In the genomic region with DNA sequence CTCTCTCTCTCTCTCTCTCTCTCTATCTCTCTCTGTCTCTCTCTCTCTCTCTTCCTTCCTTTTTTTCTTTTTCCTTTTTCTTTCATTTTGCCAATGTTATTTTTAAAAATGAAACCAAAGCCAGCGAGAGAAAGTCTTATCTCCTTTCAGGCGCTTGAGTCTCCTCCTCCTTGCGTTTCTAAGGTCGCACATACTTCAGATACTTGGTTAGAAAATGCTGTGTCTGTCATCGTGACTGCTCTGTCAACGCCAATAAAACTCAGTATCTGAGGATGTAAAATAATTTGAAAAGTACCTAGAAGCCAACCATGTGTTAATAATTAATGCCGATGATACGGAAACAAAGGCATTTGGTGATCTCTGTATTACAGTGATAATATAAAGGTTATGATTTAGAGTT, we compare ENCODE assay signal across 13 mouse cellular contexts. TPM values are rescaled to one million over a fixed set of nuclear protein-coding genes. Genes with fewer than 3 reads are reported as not detected.
DNase-seq lines count a peak whose midpoint lies in the region; ATAC-seq and TF ChIP-seq lines count a peak whose summit lies in the region.
"Had no signal": no experiment of that assay in that cellular context is flagged by ENCODE, and none has a peak within 500 bp of the region (broad histone marks: within the 10 kb centered on the region; RNA-seq: fewer than 3 reads in every experiment).

No protein-coding gene starts in this region.

- no peaks in the 10 kb centered on the region for H3K9me3 ChIP-seq in heart, embryonic 15.5 days (replicated peaks)
- H3K9me3 ChIP-seq in lung, embryonic 14.5 days (ENCODE audit: low read depth, low read length): no peaks in the 10 kb centered on the region
- no peaks in the 10 kb centered on the region for H3K9me3 ChIP-seq in intestine, embryonic 15.5 days
- no peaks in the 10 kb centered on the region for H3K9me3 ChIP-seq in liver, embryonic 16.5 days (replicated peaks; ENCODE audit: control insufficient read depth, low read length)
- H3K9me3 ChIP-seq: limb, embryonic 15.5 days; midbrain, embryonic 15.5 days had no signal

- peak overlapping the region; percentile 52 for H3K4me2 ChIP-seq in heart, embryonic 15.5 days
- H3K4me2 ChIP-seq in lung, embryonic 14.5 days: peak overlapping the region; percentile 38
- peak overlapping the region; percentile 46; the same call in 1 of the 2 replicates for H3K4me2 ChIP-seq in intestine, embryonic 15.5 days (replicated peaks)
- peak overlapping the region; percentile 25 for H3K4me2 ChIP-seq in liver, embryonic 16.5 days (ENCODE audit: low read depth, low read length)
- H3K4me2 ChIP-seq: limb, embryonic 15.5 days; midbrain, embryonic 15.5 days had no signal

- intact Hi-C loops in left cerebral cortex, postnatal 4 days (cut with DNase I): no loop called here

- peaks cover 30% of the 10 kb centered on the region for H3K27me3 ChIP-seq in heart, embryonic 15.5 days
- H3K27me3 ChIP-seq in lung, embryonic 14.5 days (ENCODE audit: insufficient read depth, low read length): no peaks in the 10 kb centered on the region
- H3K27me3 ChIP-seq in intestine, embryonic 15.5 days (replicated peaks): no peaks in the 10 kb centered on the region
- H3K27me3 ChIP-seq in liver, embryonic 16.5 days (ENCODE audit: control insufficient read depth, insufficient read depth, low read depth, low read length): no peaks in the 10 kb centered on the region; the same call in 1 of the 2 replicates
- H3K27me3 ChIP-seq: midbrain, embryonic 15.5 days had no signal

- H3K36me3 ChIP-seq in heart, embryonic 15.5 days: no peaks in the 10 kb centered on the region
- H3K36me3 ChIP-seq in lung, embryonic 14.5 days (ENCODE audit: insufficient read depth): no peaks in the 10 kb centered on the region
- no peaks in the 10 kb centered on the region for H3K36me3 ChIP-seq in intestine, embryonic 15.5 days
- no peaks in the 10 kb centered on the region for H3K36me3 ChIP-seq in liver, embryonic 16.5 days (ENCODE audit: control insufficient read depth, insufficient read depth)
- H3K36me3 ChIP-seq: limb, embryonic 15.5 days; midbrain, embryonic 15.5 days had no signal

- ATAC-seq in heart, embryonic 15.5 days (replicated peaks; ENCODE audit: insufficient number of reproducible peaks, insufficient read depth, low FRiP score, low read depth): no peak
- ATAC-seq in lung, embryonic 14.5 days (ENCODE audit: insufficient read depth): no peak
- ATAC-seq in intestine, embryonic 15.5 days: peak; percentile 60
- no peak for ATAC-seq in liver, embryonic 16.5 days (ENCODE audit: low read depth)
- ATAC-seq: CD4-positive, CD25-positive, alpha-beta regulatory T cell, adult 4 months; midbrain, embryonic 15.5 days had no signal

- H3K4me1 ChIP-seq in heart, embryonic 15.5 days (replicated peaks): peaks cover 20% of the 10 kb centered on the region
- H3K4me1 ChIP-seq in lung, embryonic 14.5 days (ENCODE audit: insufficient read depth): no peaks in the 10 kb centered on the region
- no peaks in the 10 kb centered on the region for H3K4me1 ChIP-seq in intestine, embryonic 15.5 days (replicated peaks)
- H3K4me1 ChIP-seq in liver, embryonic 16.5 days (ENCODE audit: control insufficient read depth, low read depth, low read length): no peaks in the 10 kb centered on the region; the same call in 1 of the 2 replicates
- H3K4me1 ChIP-seq: limb, embryonic 15.5 days had no signal

- TF ChIP-seq CTCF in lung, embryonic 14.5 days (IDR thresholded peaks at IDR 0.05; ENCODE audit: low read depth): no peak

- peak overlapping the region; percentile 29 for H3K4me3 ChIP-seq in heart, embryonic 15.5 days
- no peak overlapping the region for H3K4me3 ChIP-seq in lung, embryonic 14.5 days (ENCODE audit: low read depth, low read length)
- peak overlapping the region; percentile 42 for H3K4me3 ChIP-seq in intestine, embryonic 15.5 days (replicated peaks)
- peak overlapping the region; percentile 25; the same call in 1 of the 2 replicates for H3K4me3 ChIP-seq in liver, embryonic 16.5 days (ENCODE audit: low read depth, low read length)
- H3K4me3 ChIP-seq: limb, embryonic 15.5 days; midbrain, embryonic 15.5 days had no signal

- no peak overlapping the region for H3K27ac ChIP-seq in heart, embryonic 15.5 days
- no peak overlapping the region for H3K27ac ChIP-seq in lung, embryonic 14.5 days (ENCODE audit: low read depth)
- no peak overlapping the region for H3K27ac ChIP-seq in intestine, embryonic 15.5 days
- no peak overlapping the region for H3K27ac ChIP-seq in liver, embryonic 16.5 days (ENCODE audit: low read length)
- H3K27ac ChIP-seq: limb, embryonic 15.5 days; midbrain, embryonic 15.5 days had no signal

- no peak for DNase-seq in heart, postnatal 4 days
- DNase-seq in lung, embryonic 14.5 days: no peak
- DNase-seq in lung, postnatal 14 days: no peak
- no peak for DNase-seq in left cerebral cortex, postnatal 4 days
- DNase-seq in spleen, postnatal 14 days (ENCODE audit: low spot score in 2 of 2): no peak
- DNase-seq: cerebellum, postnatal 25 days; right cerebral cortex, postnatal 25 days had no signal

- WGBS in heart, embryonic 15.5 days: 20% methylated on average over 8 of the region's 8 CpGs
- WGBS in lung, embryonic 14.5 days: 36% methylated on average over 8 of the region's 8 CpGs
- WGBS in intestine, embryonic 15.5 days: 61% methylated on average over 8 of the region's 8 CpGs
- 29% methylated on average over 8 of the region's 8 CpGs for WGBS in liver, embryonic 16.5 days (ENCODE audit: insufficient replicate concordance)

- no peak overlapping the region for H3K9ac ChIP-seq in heart, embryonic 15.5 days
- H3K9ac ChIP-seq in lung, embryonic 14.5 days: no peak overlapping the region
- H3K9ac ChIP-seq in intestine, embryonic 15.5 days: no peak overlapping the region
- H3K9ac ChIP-seq in liver, embryonic 16.5 days (ENCODE audit: low read depth, low read length): no peak overlapping the region
- H3K9ac ChIP-seq: limb, embryonic 15.5 days; midbrain, embryonic 15.5 days had no signal

RNA-seq across cellular contexts. Expression of a gene that starts 30.4 kb away (rescaled TPM):
- polyA plus RNA-seq in heart, embryonic 15.5 days (2015; fragmentation: Nextera tagmentation; extraction: Ambion mirVana): 7.7 and 8.9 TPM in 2 replicates
- 10 to 100 TPM; 13.5 to 13.8 TPM for total RNA-seq in heart, postnatal 4 days (2021)
- 4.8 and 5.7 TPM in 2 replicates for polyA plus RNA-seq in lung, embryonic 14.5 days (2014; fragmentation: Nextera tagmentation; extraction: Ambion mirVana)
- polyA plus RNA-seq in intestine, embryonic 15.5 days (2015; fragmentation: Nextera tagmentation; extraction: Ambion mirVana): 5.4 and 5.6 TPM in 2 replicates
- 4.1 and 4.3 TPM in 2 replicates for polyA plus RNA-seq in liver, embryonic 16.5 days (2015; fragmentation: Nextera tagmentation; extraction: Ambion mirVana)
- 1 to 10 TPM; 5.8 to 6.1 TPM for total RNA-seq in left cerebral cortex, postnatal 4 days (2021)

RNA-seq across cellular contexts. Expression of a gene that starts 52.4 kb away (rescaled TPM):
- polyA plus RNA-seq in heart, embryonic 15.5 days (2015; fragmentation: Nextera tagmentation; extraction: Ambion mirVana): 12.4 and 12.5 TPM in 2 replicates
- 10 to 100 TPM; 75.6 to 78.3 TPM for total RNA-seq in heart, postnatal 4 days (2021)
- polyA plus RNA-seq in lung, embryonic 14.5 days (2014; fragmentation: Nextera tagmentation; extraction: Ambion mirVana): 3.3 and 4.5 TPM in 2 replicates
- polyA plus RNA-seq in intestine, embryonic 15.5 days (2015; fragmentation: Nextera tagmentation; extraction: Ambion mirVana): 20.0 and 20.6 TPM in 2 replicates
- 0.39 and 0.66 TPM in 2 replicates for polyA plus RNA-seq in liver, embryonic 16.5 days (2015; fragmentation: Nextera tagmentation; extraction: Ambion mirVana)
- total RNA-seq in left cerebral cortex, postnatal 4 days (2021): 1 to 10 TPM; 1.5 to 1.7 TPM

RNA-seq across cellular contexts. Expression of a gene that starts 57.4 kb away (rescaled TPM):
- 16.0 and 20.5 TPM in 2 replicates for polyA plus RNA-seq in heart, embryonic 15.5 days (2015; fragmentation: Nextera tagmentation; extraction: Ambion mirVana)
- total RNA-seq in heart, postnatal 4 days (2021): 1 to 10 TPM; 8.3 to 9.1 TPM
- 8.9 and 11.3 TPM in 2 replicates for polyA plus RNA-seq in lung, embryonic 14.5 days (2014; fragmentation: Nextera tagmentation; extraction: Ambion mirVana)
- 31.0 and 37.6 TPM in 2 replicates for polyA plus RNA-seq in intestine, embryonic 15.5 days (2015; fragmentation: Nextera tagmentation; extraction: Ambion mirVana)
- polyA plus RNA-seq in liver, embryonic 16.5 days (2015; fragmentation: Nextera tagmentation; extraction: Ambion mirVana): 9.8 and 10.7 TPM in 2 replicates
- 100 to 1,000 TPM; 105 to 109 TPM for total RNA-seq in left cerebral cortex, postnatal 4 days (2021)
